Comparison of ENCODE assay signal across 8 mouse cellular contexts in genomic region chr14:54863501-54864312, GRCm38 (mm10). TPM values are rescaled to one million over a fixed set of nuclear protein-coding genes. Genes with fewer than 3 reads are reported as not detected.
DNase-seq lines count a peak whose midpoint lies in the region; ATAC-seq lines count a peak whose summit lies in the region.

No protein-coding gene starts in this region.

- H3K9me3 ChIP-seq in hindbrain, embryonic 14.5 days (ENCODE audit: control insufficient read depth, low read length): no peaks in the 10 kb centered on the region

- H3K4me2 ChIP-seq in hindbrain, embryonic 14.5 days (replicated peaks): peak overlapping the region; percentile 66

- under 1% methylated on average over 47 of the region's 56 CpGs for WGBS in hindbrain, embryonic 14.5 days

- H3K4me1 ChIP-seq in hindbrain, embryonic 14.5 days (replicated peaks; ENCODE audit: control insufficient read depth, insufficient read depth, low read length): peaks cover 7% of the 10 kb centered on the region

- peak overlapping the region; percentile 77 for H3K27ac ChIP-seq in hindbrain, embryonic 14.5 days

- peak overlapping the region; percentile 90 for H3K9ac ChIP-seq in hindbrain, embryonic 14.5 days

- ATAC-seq in hindbrain, embryonic 14.5 days (ENCODE audit: low FRiP score): peak; percentile 100

- no peaks in the 10 kb centered on the region for H3K27me3 ChIP-seq in hindbrain, embryonic 14.5 days (ENCODE audit: control insufficient read depth, insufficient read depth, low read length)

- no peaks in the 10 kb centered on the region for H3K36me3 ChIP-seq in hindbrain, embryonic 14.5 days (replicated peaks; ENCODE audit: control insufficient read depth, insufficient read depth)

- peak overlapping the region; percentile 83 for H3K4me3 ChIP-seq in hindbrain, embryonic 14.5 days (replicated peaks; ENCODE audit: low read length)

- peak; percentile 88 for DNase-seq in R1 (ENCODE audit: low read depth, low spot score)
- DNase-seq in cerebellum, postnatal 36 days: peak; percentile 94
- peak; percentile 80 to 87 for DNase-seq in frontal cortex, postnatal 25 days (ENCODE audit: low spot score in 2 of 2)
- peak; percentile 90 for DNase-seq in hindbrain, embryonic 14.5 days (ENCODE audit: low spot score)
- peak; percentile 75 to 81 for DNase-seq in layer of hippocampus, postnatal 25 days (ENCODE audit: extremely low spot score in 1 of 2, low spot score in 1 of 2)
- DNase-seq in lung, postnatal 14 days: peak; percentile 94
- peak; percentile 92 for DNase-seq in ovary, postnatal 36 days (ENCODE audit: low spot score)
- peak; percentile 85 for DNase-seq in thymus, postnatal 14 days

RNA-seq across cellular contexts. Expression of gene Homez, which starts 7.1 kb away (rescaled TPM):
- 10.7 and 10.8 TPM in 2 replicates for polyA plus RNA-seq in hindbrain, embryonic 14.5 days (2014; fragmentation: Nextera tagmentation; extraction: Ambion mirVana)
- 10 to 100 TPM; 21.9 to 23.6 TPM for total RNA-seq in layer of hippocampus, postnatal 25 days (2021)

RNA-seq across cellular contexts. Expression of gene Ppp1r3e, which starts 13.6 kb away (rescaled TPM):
- 5.0 and 5.7 TPM in 2 replicates for polyA plus RNA-seq in hindbrain, embryonic 14.5 days (2014; fragmentation: Nextera tagmentation; extraction: Ambion mirVana)
- 10 to 100 TPM; 19.4 to 22.6 TPM for total RNA-seq in layer of hippocampus, postnatal 25 days (2021)

RNA-seq across cellular contexts. Expression of gene Bcl2l2, which starts 19.5 kb away (rescaled TPM):
- polyA plus RNA-seq in hindbrain, embryonic 14.5 days (2014; fragmentation: Nextera tagmentation; extraction: Ambion mirVana): 5.2 and 5.3 TPM in 2 replicates
- total RNA-seq in layer of hippocampus, postnatal 25 days (2021): 100 to 1,000 TPM; 108 to 117 TPM

RNA-seq across cellular contexts. Expression of gene Gm20521, which starts 19.5 kb away (rescaled TPM):
- not detected in 2 replicates for polyA plus RNA-seq in hindbrain, embryonic 14.5 days (2014; fragmentation: Nextera tagmentation; extraction: Ambion mirVana)
- total RNA-seq in layer of hippocampus, postnatal 25 days (2021): 10 to 100 TPM in 1 of 2 experiments, 1 to 10 TPM in 1; 3.1 to 13.8 TPM

RNA-seq across cellular contexts. Expression of gene Pabpn1, which starts 28.6 kb away (rescaled TPM):
- 141 and 159 TPM in 2 replicates for polyA plus RNA-seq in hindbrain, embryonic 14.5 days (2014; fragmentation: Nextera tagmentation; extraction: Ambion mirVana)
- 100 to 1,000 TPM; 193 to 262 TPM for total RNA-seq in layer of hippocampus, postnatal 25 days (2021)

Comparison
In these comparisons a context has a peak if more than half of its experiments do, and no peak if none do; other contexts are left out.
1. Peak in every context shown above with its lines: DNase-seq, ATAC-seq, H3K4me3 ChIP-seq and H3K27ac ChIP-seq.